Mouse (Mus musculus): ENCODE results near the gene Rnf182. TPM values are rescaled to one million over a fixed set of nuclear protein-coding genes. Genes with fewer than 3 reads are reported as not detected.

The Rnf182 gene
- polyA plus RNA-seq, 1 experiment from 2014 or later, result 1.1 TPM

DNA sequence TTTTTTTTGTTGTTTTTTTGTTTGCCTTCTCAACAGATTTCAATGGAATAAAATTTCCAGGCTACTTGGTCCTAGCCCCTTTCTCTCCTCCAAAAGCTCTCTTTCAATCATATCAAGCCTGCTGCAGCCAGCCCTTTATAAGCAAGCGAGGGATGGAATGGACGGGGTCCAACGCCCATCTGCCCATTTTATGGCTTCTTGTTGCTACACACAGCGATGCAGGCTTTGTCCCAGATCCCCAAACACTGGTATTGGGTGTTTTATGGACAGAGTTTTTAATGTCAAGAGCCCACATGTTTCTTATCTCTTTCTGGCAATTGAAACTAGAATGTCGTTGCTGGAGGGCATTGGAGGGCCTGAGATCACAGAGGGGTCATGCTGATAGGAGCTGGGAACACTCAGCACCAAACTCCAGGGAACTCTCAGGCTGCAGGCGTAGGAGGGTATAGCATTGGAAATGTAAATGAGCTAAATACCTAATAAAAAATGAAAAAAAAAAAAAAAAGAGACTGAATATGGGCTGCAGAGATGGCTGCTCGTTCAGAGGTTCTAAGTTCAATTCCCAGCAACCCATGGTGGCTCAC lies 89.1 kb downstream of the Rnf182 start:
- no peak for DNase-seq (ENCODE audit: low spot score)
- 55% methylated on average over 7 of the region's 7 CpGs for WGBS
- no peaks in the 10 kb centered on the region for H3K36me3 ChIP-seq (ENCODE audit: insufficient read depth, low read length)
- no peak overlapping the region for H3K4me2 ChIP-seq (ENCODE audit: low read length)
- 0 out of 2 replicates have a peak, but pooled peaks cover 5% of the 10 kb centered on the region for H3K4me1 ChIP-seq (replicated peaks; ENCODE audit: insufficient read depth, low read length)
- TF ChIP-seq CTCF (IDR thresholded peaks at IDR 0.05; ENCODE audit: low read depth), result no peak
- no peaks in the 10 kb centered on the region for H3K9me3 ChIP-seq (replicated peaks; ENCODE audit: low read length)
- ATAC-seq (replicated peaks; ENCODE audit: low FRiP score, low read depth), result no peak
- no peak overlapping the region for H3K27ac ChIP-seq
- no peak overlapping the region for H3K9ac ChIP-seq (ENCODE audit: low read depth, low read length)
- no peak overlapping the region for H3K4me3 ChIP-seq (replicated peaks; ENCODE audit: low read depth, low read length)
- no peaks in the 10 kb centered on the region for H3K27me3 ChIP-seq (ENCODE audit: insufficient read depth, low read length)

- no peak overlapping the region for H3K9ac ChIP-seq (ENCODE audit: low read depth, low read length)
- H3K4me3 ChIP-seq (replicated peaks; ENCODE audit: low read depth, low read length), result no peak overlapping the region
- H3K27me3 ChIP-seq (ENCODE audit: insufficient read depth, low read length), result no peaks in the 10 kb centered on the region
- H3K9me3 ChIP-seq (replicated peaks; ENCODE audit: low read length), result no peaks in the 10 kb centered on the region
- H3K4me2 ChIP-seq (ENCODE audit: low read length), result no peak overlapping the region
- H3K4me1 ChIP-seq (replicated peaks; ENCODE audit: insufficient read depth, low read length), result 0 out of 2 replicates have a peak, but pooled peaks cover 5% of the 10 kb centered on the region
- WGBS, result 70% methylated on average over 4 of the region's 4 CpGs
- H3K27ac ChIP-seq, result no peak overlapping the region
- H3K36me3 ChIP-seq (ENCODE audit: insufficient read depth, low read length), result no peaks in the 10 kb centered on the region
- DNase-seq (ENCODE audit: low spot score), result no peak
- ATAC-seq (replicated peaks; ENCODE audit: low FRiP score, low read depth), result no peak
- no peak for TF ChIP-seq CTCF (IDR thresholded peaks at IDR 0.05; ENCODE audit: low read depth)
Measured at GRCm38 (mm10) chr13:43706387-43706786, 90.9 kb downstream of the Rnf182 start.

DNA sequence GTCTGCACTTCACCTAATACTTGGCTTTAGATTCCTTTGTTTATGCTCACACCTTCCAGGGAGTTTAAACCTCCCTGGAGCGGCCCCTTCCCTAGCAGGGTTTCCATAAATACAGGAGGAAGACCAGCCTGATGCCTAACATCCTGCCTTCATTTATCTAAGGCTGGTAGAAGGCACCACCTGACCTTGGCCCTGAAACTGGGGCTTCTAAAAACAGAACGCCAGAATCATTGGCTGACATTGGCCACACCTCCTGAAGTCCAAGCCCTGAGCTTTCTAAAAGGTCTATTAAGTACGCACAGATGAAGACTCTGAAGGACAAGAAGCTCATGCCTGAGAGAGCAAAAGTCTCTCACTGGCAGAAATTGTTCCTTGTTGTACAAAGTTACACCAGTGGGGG lies 94.0 kb downstream of the Rnf182 start:
- no peaks in the 10 kb centered on the region for H3K4me1 ChIP-seq (replicated peaks; ENCODE audit: insufficient read depth, low read length)
- no peaks in the 10 kb centered on the region for H3K36me3 ChIP-seq (ENCODE audit: insufficient read depth, low read length)
- no peaks in the 10 kb centered on the region for H3K9me3 ChIP-seq (replicated peaks; ENCODE audit: low read length)
- no peaks in the 10 kb centered on the region for H3K27me3 ChIP-seq (ENCODE audit: insufficient read depth, low read length)
- WGBS, result 66% methylated on average over 3 of the region's 3 CpGs
- H3K4me3 ChIP-seq (replicated peaks; ENCODE audit: low read depth, low read length), result no peak overlapping the region
- no peak overlapping the region for H3K4me2 ChIP-seq (ENCODE audit: low read length)
- TF ChIP-seq CTCF (IDR thresholded peaks at IDR 0.05; ENCODE audit: low read depth), result no peak
- no peak overlapping the region for H3K9ac ChIP-seq (ENCODE audit: low read depth, low read length)
- DNase-seq (ENCODE audit: low spot score), result no peak
- no peak for ATAC-seq (replicated peaks; ENCODE audit: low FRiP score, low read depth)
- H3K27ac ChIP-seq, result no peak overlapping the region

- H3K9ac ChIP-seq (ENCODE audit: low read depth, low read length), result no peak overlapping the region
- WGBS, result 82% methylated on average over 7 of the region's 7 CpGs
Measured at GRCm38 (mm10) chr13:43711708-43712314, 96.3 kb downstream of the Rnf182 start.

DNA sequence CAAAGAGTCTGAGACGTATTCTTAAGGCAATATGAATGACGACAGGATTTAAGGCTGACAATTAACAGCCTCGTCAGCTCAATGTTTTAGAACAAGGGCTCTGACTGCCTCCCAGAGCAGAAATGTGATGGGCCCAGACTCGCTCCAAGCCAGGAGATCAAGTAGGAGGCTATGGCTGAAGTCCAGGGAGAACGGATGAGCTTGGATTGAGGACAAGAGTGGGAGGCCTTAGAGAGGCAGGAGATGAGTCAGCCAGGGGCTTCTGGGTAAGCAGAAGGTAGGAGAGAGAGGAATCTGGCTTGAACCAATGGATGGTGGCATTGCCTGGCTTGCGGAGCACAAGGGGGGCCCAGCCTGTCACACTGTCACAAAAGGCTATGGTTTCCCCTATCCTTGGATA lies 99.2 kb downstream of the Rnf182 start:
- Histone ChIP-seq H3K4me2 (ENCODE audit: low read length) (no peak overlapping the region), H3K4me3 (replicated peaks; ENCODE audit: low read depth, low read length) (no peak overlapping the region), H3K9ac (ENCODE audit: low read depth, low read length) (no peak overlapping the region), H3K27me3 (ENCODE audit: insufficient read depth, low read length) (no peaks in the 10 kb centered on the region), H3K4me1 (replicated peaks; ENCODE audit: insufficient read depth, low read length) (no peaks in the 10 kb centered on the region), H3K9me3 (replicated peaks; ENCODE audit: low read length) (no peaks in the 10 kb centered on the region), H3K36me3 (ENCODE audit: insufficient read depth, low read length) (no peaks in the 10 kb centered on the region), H3K27ac (no peak overlapping the region)
- no peak for TF ChIP-seq CTCF (IDR thresholded peaks at IDR 0.05; ENCODE audit: low read depth)
- ATAC-seq (replicated peaks; ENCODE audit: low FRiP score, low read depth) (no peak), DNase-seq (ENCODE audit: low spot score) (no peak)
- 73% methylated on average over 6 of the region's 6 CpGs for WGBS

More at GRCm38 (mm10) chr13:43711708-43712314, 96.3 kb downstream of the Rnf182 start:
- Histone ChIP-seq H3K27ac (no peak overlapping the region), H3K4me2 (ENCODE audit: low read length) (no peak overlapping the region), H3K4me1 (replicated peaks; ENCODE audit: insufficient read depth, low read length) (no peaks in the 10 kb centered on the region), H3K27me3 (ENCODE audit: insufficient read depth, low read length) (no peaks in the 10 kb centered on the region), H3K9me3 (replicated peaks; ENCODE audit: low read length) (no peaks in the 10 kb centered on the region), H3K36me3 (ENCODE audit: insufficient read depth, low read length) (no peaks in the 10 kb centered on the region), H3K4me3 (replicated peaks; ENCODE audit: low read depth, low read length) (no peak overlapping the region)
- no peak for ATAC-seq (replicated peaks; ENCODE audit: low FRiP score, low read depth)
- DNase-seq (ENCODE audit: low spot score), result no peak
- no peak for TF ChIP-seq CTCF (IDR thresholded peaks at IDR 0.05; ENCODE audit: low read depth)

GRCm38 (mm10) chr13:43715466-43715865 lies 100.0 kb downstream of the Rnf182 start:
- no peak for TF ChIP-seq CTCF (IDR thresholded peaks at IDR 0.05; ENCODE audit: low read depth)
- no peaks in the 10 kb centered on the region for H3K36me3 ChIP-seq (ENCODE audit: insufficient read depth, low read length)
- H3K4me1 ChIP-seq (replicated peaks; ENCODE audit: insufficient read depth, low read length), result no peaks in the 10 kb centered on the region
- H3K27ac ChIP-seq, result no peak overlapping the region
- H3K27me3 ChIP-seq (ENCODE audit: insufficient read depth, low read length), result no peaks in the 10 kb centered on the region
- ATAC-seq (replicated peaks; ENCODE audit: low FRiP score, low read depth), result no peak
- WGBS, result 86% methylated on average over 5 of the region's 5 CpGs
- no peak overlapping the region for H3K9ac ChIP-seq (ENCODE audit: low read depth, low read length)
- H3K4me2 ChIP-seq (ENCODE audit: low read length), result no peak overlapping the region
- H3K4me3 ChIP-seq (replicated peaks; ENCODE audit: low read depth, low read length), result no peak overlapping the region
- no peaks in the 10 kb centered on the region for H3K9me3 ChIP-seq (replicated peaks; ENCODE audit: low read length)
- DNase-seq (ENCODE audit: low spot score), result no peak

Measured in kidney, postnatal 0 days (tissue).